Mouse (Mus musculus) heart, postnatal 14 days (tissue): ENCODE results near the gene Zfp970. TPM values are rescaled to one million over a fixed set of nuclear protein-coding genes. Genes with fewer than 3 reads are reported as not detected.
A peak's percentile ranks its signal among the peaks of the same experiment; 100 is the strongest.
"Not testable (repeated sequence)": the region's sequence is repeated elsewhere in the genome, so short reads cannot be mapped to it uniquely, and the experiment has no call there.

Experiments used
- DNase-seq, 2 experiments: peaks; one replicate each; pipeline ENCODE4 v3.0.0; 2021 to 2022
- intact Hi-C: fragments of 180-260 bp; cut with DNase I; formaldehyde crosslinking; loops from one replicate; pipeline ENCODE4 v1.15.1; 2025
- long read RNA-seq, 2 experiments: library from polyadenylated mRNA; stranded (forward); transcript quantifications; one replicate each; pipeline ENCODE4 v2.0.0; 2021
- total RNA-seq, 2 experiments: library from RNA; stranded (reverse); gene quantifications; 2 replicates each; pipeline ENCODE4 v1.2.3; 2021

Gene Zfp970
- 100 to 1,000 TPM; 299 to 302 TPM for total RNA-seq
- long read RNA-seq, experiment 1, transcript Zfp970-201 (4 exons, 794 nt), result major isoform, 75 of 194 reads
- long read RNA-seq, experiment 1, transcript Zfp970-202 (4 exons, 1,569 nt), result minor isoform, 7 of 194 reads
- long read RNA-seq, experiment 1, partial matches to known transcripts, result 49 of 194 reads
- long read RNA-seq, experiment 1, other reads (novel, unspliced or antisense), result 63 of 194 reads
- long read RNA-seq, experiment 2, transcript Zfp970-201 (4 exons, 794 nt), result major isoform, 52 of 126 reads
- long read RNA-seq, experiment 2, transcript Zfp970-202 (4 exons, 1,569 nt), result minor isoform, 5 of 126 reads
- long read RNA-seq, experiment 2, partial matches to known transcripts, result 39 of 126 reads
- long read RNA-seq, experiment 2, other reads (novel, unspliced or antisense), result 30 of 126 reads

GRCm38 (mm10) chr2:177464676-177465075 is at the start of gene Zfp970:
TSS of gene Zfp970 (plus strand) at chr2:177464733.
- intact Hi-C loops, result not testable (repeated sequence)
- peak; percentile 25 to 41 for DNase-seq

DNA sequence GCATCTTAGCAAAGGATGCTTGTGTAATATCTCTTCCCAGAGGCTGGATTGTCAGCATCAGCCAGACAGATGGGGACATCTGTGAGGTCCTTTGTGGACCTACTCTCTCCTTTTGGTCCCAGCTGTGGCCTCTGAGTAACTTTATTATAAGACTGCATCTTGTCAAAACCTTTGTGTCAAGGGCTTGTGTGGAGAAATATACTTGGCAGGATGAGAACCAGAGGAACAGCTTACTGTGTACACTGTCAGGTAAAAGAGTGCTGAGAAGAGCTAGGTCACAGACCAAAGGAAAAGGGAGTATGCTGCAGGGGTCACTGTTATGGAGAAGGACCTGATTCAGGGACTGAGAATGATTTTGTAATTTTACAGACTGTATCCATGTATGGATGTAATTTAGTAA is 3.7 kb downstream of the Zfp970 start:
- DNase-seq, intact Hi-C loops: not testable (repeated sequence)

DNA sequence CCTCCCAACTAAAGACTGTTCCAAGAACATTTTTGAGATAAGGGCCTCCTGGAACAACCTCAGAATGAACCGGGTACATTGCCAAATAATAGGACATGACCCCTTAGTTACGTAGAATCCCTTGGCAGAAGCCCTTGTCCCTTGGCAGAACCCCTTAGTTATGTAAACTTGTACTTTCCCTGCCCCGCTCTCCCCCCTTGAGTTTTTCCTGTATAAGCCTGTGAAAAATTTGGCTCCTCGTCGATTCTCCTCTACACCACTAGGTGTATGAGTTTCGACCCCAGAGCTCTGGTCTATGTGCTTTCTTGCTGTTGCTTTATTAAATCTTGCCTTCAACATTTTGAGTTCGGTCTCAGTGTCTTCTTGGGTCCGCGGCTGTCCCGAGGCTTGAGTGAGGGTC is 7.7 kb downstream of the Zfp970 start:
- DNase-seq, result peak in 1 of 2 experiments; percentile 33
- intact Hi-C loops, result not testable (repeated sequence)

DNA sequence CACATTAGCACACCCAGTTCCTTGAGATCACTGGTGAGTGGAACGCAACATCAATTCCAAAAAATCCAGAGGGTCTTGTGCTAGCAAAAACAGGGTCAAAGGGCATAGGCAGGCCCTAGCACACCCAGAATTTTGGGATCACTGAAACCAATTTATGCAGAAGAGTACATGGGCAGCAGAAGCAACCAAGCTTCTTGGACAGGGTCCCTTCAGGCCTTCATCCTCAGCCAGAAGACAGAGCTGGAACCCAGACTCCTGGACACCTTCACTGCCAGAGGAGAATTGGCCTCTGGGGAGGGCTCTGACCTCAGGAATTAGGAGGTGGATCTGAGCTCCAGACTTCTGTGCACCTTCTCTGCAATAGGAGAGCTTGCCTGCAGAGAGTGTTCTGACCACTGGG is 17.4 kb downstream of the Zfp970 start:
- intact Hi-C loops, DNase-seq: not testable (repeated sequence)

GRCm38 (mm10) chr2:177483238-177483948 is 18.9 kb downstream of the Zfp970 start:
- intact Hi-C loops, result not testable (repeated sequence)

GRCm38 (mm10) chr2:177498067-177498466 is 33.5 kb downstream of the Zfp970 start, which contains the start of gene Gm14403:
TSS of gene Gm14403 (plus strand) at chr2:177498215.
- intact Hi-C loops, result not testable (repeated sequence)
- peak; percentile 44 to 54 for DNase-seq

More at GRCm38 (mm10) chr2:177483238-177483948, 18.9 kb downstream of the Zfp970 start:
- DNase-seq, result not testable (repeated sequence)

GRCm38 (mm10) chr2:177499182-177499581 is 34.6 kb downstream of the Zfp970 start:
- DNase-seq, intact Hi-C loops: not testable (repeated sequence)

DNA sequence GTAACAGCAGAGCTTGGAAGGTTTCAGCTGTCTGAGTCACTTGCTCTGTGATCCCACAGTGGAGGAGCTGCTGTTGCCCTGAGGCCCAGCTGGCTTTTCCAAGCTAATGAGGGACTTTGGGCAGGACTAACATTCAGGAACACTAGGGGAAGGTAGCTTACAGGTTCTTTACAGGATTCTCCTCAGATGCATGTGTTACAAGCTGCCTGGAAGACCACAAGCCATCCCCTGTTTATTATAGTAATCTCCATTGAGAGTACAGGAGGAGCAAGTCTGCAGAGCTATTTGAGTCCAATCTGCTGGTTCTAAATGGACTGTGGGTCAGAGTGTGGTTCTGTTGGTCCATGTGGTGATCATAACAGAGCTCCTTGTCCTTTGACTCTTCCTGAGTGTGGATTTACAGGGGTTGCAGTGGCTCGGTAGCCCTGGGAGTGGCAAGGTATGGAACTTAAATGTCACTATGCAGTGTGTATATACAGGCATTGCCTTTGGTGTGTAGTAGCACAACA is 40.7 kb downstream of the Zfp970 start:
- intact Hi-C loops, DNase-seq: not testable (repeated sequence)

DNA sequence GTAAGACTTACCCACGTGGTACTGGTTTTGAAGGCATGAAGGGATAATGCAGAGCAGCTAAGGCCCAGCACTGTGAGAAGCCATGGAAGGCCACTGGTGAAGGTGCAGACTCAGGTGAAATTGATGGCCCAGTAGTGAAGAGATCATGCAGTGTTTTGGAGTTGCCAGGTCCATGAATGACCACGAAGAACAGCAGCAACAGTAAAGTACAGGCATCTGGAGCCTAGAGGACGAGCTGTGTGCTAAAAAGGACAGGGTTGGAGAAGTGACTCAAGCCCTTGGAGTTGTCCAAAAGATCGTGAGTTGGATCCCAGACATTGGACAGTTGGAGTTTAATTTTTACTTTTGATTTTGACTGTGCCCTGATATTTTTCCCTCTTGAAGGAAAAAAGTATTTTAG is 46.8 kb downstream of the Zfp970 start:
- intact Hi-C loops, DNase-seq: not testable (repeated sequence)

DNA sequence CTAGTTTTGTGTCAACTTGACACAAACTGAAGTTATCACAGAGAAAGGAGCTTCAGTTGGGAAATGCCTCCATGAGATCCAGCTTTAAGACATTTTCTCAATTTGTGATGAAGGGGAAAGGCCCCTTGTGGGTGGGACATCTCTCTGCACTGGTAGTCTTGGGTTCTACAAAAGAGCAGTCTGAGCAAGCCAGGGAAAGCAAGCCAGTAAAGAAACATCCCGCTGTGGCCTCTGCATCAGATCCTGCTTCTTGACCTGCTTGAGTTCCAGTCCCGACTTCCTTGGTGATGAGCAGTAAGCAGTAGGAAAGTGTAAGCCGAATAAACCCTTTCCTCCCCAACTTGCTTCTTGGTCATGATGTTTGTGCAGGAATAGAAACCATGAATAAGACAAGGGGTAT is 47.4 kb downstream of the Zfp970 start:
- DNase-seq, intact Hi-C loops: not testable (repeated sequence)

DNA sequence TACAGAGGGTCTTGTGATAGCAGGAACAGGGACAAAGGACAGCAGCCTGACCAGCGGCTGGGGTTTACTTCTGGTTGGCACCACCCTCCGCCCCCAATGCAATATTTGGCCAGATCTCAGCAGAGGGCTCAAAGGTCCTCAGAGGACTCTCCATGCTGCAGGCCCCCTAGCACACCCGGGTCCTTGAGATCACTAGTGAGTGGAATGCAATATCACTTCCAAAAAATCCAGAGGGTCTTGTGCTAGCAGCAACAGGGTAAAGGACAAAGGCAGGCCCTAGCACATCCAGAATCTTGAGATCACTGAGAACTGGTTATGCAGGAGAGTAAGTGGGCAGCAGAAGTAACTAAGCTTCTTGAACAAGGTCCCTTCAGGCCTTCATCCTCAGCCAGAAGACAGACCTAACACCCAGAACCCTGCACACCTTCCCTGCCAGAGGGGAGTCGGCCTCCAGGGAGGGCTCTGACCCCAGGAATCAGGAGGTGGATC is 49.5 kb downstream of the Zfp970 start:
- DNase-seq, intact Hi-C loops: not testable (repeated sequence)

DNA sequence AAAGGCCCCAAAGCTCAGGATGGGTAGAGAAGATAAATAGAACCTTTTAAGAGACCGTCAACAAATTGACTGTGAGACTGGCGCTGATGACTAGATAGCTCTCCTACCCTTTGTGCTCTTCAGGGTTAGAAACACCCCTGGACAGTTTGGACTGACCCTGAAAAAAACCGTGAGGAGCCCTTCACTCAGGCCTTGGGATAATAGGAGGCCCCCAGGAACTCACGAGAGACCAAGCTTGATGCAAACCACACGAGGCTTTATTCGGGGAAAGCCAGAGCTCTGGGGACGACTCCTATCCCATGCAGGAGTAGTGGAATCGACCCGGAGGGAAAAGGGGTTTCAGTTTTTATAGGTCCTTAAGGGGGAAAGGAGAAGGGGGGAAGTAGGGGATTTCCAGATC is 53.2 kb downstream of the Zfp970 start:
- DNase-seq, intact Hi-C loops: not testable (repeated sequence)

DNA sequence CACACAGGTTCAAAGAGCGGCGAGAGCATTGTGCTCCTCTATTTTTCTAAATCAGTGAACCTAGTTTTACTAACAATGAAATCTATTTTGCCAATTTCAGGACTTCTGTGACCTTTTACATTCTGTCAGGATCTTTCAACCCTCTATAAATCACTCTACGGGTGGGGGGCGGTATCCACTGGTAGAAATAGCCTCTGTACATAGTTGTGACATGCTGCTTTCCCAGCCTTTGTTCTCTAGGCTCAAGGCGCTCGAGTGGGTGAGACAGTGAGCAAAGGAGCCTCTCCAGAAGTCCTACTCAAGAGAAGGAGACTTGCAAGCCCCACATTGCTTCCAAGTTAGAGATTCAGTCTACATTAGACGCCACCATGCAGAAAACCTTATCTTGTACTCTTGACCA is 53.8 kb downstream of the Zfp970 start:
- DNase-seq, intact Hi-C loops: not testable (repeated sequence)

DNA sequence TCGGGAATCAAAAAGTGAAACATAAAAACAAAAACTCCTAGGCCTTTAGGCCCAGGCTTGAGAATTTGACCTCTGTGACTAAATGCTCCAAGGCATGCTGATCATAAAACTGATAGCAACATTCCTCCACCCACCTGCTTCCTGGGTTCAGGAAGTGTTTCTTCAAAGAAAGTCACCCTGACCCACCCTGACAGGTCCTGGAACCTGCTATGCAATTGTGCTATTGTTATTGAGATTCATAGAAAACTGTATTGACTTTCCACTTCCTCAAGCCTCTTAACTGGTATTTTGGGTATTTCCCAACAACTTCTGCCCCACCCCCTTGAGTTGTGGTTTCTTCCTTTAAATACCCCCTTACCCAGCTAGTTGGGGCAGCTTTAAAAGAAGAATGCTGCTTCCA is 54.4 kb downstream of the Zfp970 start:
- DNase-seq, intact Hi-C loops: not testable (repeated sequence)

DNA sequence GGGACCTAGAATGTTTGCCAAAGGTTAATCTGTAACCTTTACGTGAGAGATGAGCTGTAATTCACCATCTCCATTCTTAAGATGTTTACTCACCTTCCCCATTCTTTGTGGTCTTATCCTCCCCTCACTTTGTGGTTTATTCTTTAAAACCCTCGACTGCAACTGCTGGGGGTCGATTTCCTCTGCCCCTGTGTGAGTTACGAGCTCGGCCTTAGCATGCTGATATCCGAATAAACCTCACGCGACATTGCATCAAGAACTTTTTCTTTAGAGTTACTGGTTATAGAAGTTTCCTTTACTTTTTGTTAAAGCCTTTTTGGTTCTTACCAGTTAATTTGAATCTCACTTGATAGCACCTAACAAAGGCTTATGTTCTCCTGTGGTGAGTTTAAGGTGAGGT is 55.5 kb downstream of the Zfp970 start:
- intact Hi-C loops, result loop anchor here (5.0 kb wide), 1 partner anchor 448 kb away; the partner anchor contains the start of gene Gm14401
- no peak for DNase-seq

DNA sequence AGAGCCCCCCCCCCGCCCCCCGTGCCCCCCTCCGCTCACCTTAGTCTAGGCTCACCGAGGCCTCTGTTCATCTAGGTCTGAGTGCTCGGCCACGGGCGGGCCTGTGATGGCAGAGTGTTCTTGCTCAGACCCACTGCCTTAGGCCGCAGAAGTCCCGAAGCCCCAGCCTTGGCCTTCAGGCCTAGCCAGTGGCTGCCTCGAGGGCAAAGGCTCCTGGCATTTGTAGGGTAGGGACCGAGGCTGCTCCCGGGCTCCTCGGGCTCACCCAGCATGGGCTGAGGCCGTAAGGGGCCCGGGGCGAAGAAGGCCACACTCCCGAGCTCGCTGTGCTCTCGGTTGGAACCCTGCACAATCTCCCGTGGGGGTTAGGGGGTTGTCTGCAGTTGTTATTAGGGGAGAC is 58.5 kb downstream of the Zfp970 start:
- intact Hi-C loops, result loop anchor here (5.0 kb wide), 1 partner anchor 451 kb away; the partner anchor contains the start of gene Gm14401
- DNase-seq, result no peak

- intact Hi-C loops, result loop anchor here (5.0 kb wide), 1 partner anchor 451 kb away; the partner anchor contains the start of gene Gm14401
- DNase-seq, result not testable (repeated sequence)
Observed at GRCm38 (mm10) chr2:177523674-177524073, 59.1 kb downstream of the Zfp970 start.

DNA sequence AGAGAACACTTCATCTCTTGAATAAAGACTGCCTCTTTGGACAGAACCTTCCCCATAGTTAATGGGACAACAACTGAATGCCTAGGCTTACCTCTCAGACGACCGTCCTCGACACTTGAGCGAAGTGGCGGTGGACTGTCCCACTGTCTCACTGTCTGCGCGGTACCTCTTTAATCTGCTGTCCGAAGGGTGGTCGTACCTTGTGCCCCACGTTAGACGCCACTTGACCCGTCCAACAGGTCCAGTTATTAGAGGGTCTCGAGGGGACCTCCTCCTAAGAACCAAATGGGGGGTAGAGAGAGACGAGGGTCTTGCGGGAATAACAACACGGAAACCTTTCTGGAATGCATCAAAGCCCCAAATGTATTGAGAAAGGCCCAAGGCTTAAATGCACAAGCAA is 59.6 kb downstream of the Zfp970 start:
- intact Hi-C loops, result loop anchor here (5.0 kb wide), 1 partner anchor 452 kb away; the partner anchor contains the start of gene Gm14401
- not testable (repeated sequence) for DNase-seq
